Mouse (Mus musculus) bone marrow macrophage, adult 2 months (primary cell): ENCODE measurements around the gene Sept4. TPM values are rescaled to one million over a fixed set of nuclear protein-coding genes. Genes with fewer than 3 reads are reported as not detected.

Source experiments
- H3K27ac ChIP-seq: 2 replicates; pipeline ENCODE4 v1.5.1; 2012; ENCODE audit warnings: low read depth, low read length; ENCODE audit not compliant: insufficient read depth
- H3K4me1 ChIP-seq: 2 replicates; pipeline ENCODE4 v1.6.1; 2012; ENCODE audit warnings: low read length; ENCODE audit not compliant: control insufficient read depth, insufficient read depth
- H3K4me3 ChIP-seq: 2 replicates; pipeline ENCODE4 v1.5.1; 2012; ENCODE audit warnings: mild to moderate bottlenecking, low read length, moderate library complexity; ENCODE audit not compliant: insufficient read depth
- CTCF ChIP-seq: IDR thresholded peaks from 2 replicates; pipeline ENCODE4 v1.5.1; 2012; ENCODE audit warnings: low read depth, mild to moderate bottlenecking, low read length, moderate library complexity
- POLR2A ChIP-seq: IDR thresholded peaks from 2 replicates; pipeline ENCODE4 v1.6.1; 2012; ENCODE audit warnings: mild to moderate bottlenecking, low read depth, low read length, borderline replicate concordance
- polyA plus RNA-seq: library from polyadenylated mRNA; stranded (reverse); fragments of >200 nt; gene quantifications from 2 replicates; pipeline ENCODE4 v1.2.4, GENCODE M21; 2012; ENCODE audit not compliant: missing spikeins, insufficient read depth, insufficient read length

The Sept4 gene
- polyA plus RNA-seq, 1 experiment, result not detected

GRCm38 (mm10) chr11:87578963-87579601 is 10.4 kb downstream of the Sept4 start:
- 0 out of 2 replicates have a peak, but pooled peaks cover 2% of the 10 kb centered on the region for H3K4me1 ChIP-seq
- no peak overlapping the region for H3K27ac ChIP-seq
- no peak for TF ChIP-seq CTCF
- no peak for TF ChIP-seq POLR2A
- no peak overlapping the region for H3K4me3 ChIP-seq

DNA sequence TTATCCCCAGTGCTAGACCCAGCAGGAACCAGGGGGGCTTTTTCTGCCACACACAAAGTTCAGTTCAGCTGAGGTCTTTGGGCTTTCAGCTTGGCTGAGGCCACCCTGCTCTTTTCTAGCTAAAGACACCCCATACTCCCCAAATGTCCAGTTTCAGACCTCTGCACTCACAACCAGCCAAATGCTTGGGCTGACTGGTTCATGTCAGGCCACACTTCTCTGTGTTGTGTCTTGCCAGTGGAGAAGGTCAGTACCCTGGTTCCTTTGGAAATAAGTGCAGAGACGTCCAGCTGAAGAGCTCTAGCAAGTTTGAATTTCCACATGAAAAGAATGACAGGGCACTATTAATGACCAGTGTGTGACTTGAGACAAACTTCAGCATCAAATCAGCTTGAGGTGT is 11.0 kb downstream of the Sept4 start:
- no peak overlapping the region for H3K4me3 ChIP-seq
- 0 out of 2 replicates have a peak, but pooled peaks cover 2% of the 10 kb centered on the region for H3K4me1 ChIP-seq
- H3K27ac ChIP-seq, result no peak overlapping the region
- no peak for TF ChIP-seq CTCF
- TF ChIP-seq POLR2A, result no peak

DNA sequence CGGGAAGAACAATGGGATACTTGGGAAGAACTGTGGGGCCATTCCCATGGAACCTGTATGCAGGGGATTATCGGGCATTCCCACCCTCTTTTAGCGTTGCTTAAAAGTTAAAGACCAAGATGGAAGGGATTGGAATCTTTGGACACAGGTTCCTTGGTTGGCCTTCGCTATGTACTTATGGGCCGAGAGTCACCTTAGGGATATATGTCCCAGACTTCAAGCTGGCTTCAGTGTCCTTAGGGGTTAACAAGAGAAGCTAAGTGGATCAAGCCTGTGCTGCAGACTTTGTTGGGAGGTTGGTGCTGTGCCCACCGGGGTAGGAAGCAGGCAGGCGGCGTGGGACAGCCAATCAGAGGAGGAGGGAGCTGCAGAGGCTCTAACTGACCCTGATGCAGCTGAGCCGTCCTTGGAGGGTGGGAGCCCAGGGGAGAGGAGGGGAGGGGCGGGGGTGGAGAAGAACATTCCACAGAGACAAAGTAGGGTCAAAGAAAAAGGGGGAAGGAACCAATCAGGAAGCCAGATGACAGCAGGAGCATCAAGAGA is 11.9 kb downstream of the Sept4 start:
- Histone ChIP-seq H3K4me3 (no peak overlapping the region), H3K4me1 (0 out of 2 replicates have a peak, but pooled peaks cover 2% of the 10 kb centered on the region), H3K27ac (no peak overlapping the region)
- TF ChIP-seq CTCF (no peak), POLR2A (no peak)

DNA sequence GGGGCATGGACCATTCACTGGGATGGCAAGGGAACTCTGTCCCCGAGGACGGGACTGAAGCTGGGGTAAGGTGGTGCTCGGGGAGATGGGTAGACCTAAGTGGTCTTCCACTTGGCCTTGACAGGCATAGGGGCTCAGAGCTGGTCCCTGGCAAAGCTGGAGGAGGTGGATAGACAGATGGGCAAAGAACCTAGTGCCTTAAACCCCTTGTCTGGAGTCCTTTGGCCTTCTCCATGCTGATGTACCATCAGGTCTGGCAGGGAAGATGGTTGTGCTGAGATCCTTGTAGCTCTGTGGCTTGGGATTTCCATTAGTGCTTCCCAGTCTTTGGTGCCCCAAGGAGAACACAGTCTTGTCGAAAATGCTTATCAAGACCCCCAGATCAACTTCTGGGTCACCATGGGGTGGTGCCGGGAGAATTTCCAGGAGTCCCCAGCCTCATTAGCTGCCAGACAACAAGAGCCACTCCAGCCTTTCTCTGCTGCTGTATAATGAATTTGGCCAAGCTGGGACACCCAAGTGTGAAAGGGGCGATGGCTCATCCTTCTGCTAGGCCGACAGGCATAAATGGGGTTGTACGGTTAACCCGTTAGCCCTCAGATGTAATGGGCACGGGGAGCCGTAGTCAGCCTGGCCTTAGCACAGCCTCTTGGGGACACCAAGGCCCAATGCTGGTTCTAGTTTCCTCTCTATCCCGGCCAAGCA is 12.6 kb downstream of the Sept4 start:
- Histone ChIP-seq H3K4me1 (0 out of 2 replicates have a peak, but pooled peaks cover 2% of the 10 kb centered on the region), H3K4me3 (no peak overlapping the region), H3K27ac (no peak overlapping the region)
- no peak for TF ChIP-seq POLR2A
- TF ChIP-seq CTCF, result no peak

DNA sequence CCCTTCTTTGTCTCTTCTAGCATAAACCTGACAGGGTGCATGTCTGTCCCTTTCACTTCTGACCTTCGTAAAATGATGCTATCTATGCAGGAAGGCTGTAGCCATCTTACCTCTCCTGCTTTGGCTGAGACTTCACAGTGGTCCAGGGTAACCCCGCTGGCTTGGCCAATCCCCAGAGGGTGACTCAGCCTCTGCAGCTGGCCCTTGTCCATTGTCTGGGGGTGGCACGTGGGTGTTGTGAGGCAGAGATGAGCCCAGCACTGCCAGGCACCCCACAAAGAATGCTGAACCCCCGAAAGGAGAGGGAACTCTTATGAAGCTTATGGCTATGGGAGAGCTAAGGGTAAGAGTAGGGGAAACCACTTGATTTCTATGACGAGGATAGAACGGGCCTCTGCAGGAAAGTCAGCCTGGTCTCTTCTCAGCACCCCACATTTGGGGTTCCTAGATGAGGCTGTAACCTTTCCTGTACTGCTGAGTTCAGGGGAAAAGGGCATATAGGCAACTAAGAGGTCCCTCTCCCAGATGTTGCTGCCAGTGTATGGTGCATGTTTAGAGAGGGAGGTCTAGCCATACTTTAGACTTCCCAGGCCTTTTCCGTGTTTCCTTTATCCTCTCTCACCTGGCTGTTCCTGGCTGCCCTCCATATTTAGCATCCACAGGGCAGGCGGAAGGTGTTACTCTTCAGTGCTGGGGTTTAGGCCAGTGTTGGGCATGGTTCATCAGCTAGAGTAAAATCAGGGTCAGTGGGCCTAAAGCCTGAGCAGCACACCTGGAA is 13.4 kb downstream of the Sept4 start:
- H3K4me1 ChIP-seq, result 0 out of 2 replicates have a peak, but pooled peaks cover 1% of the 10 kb centered on the region
- H3K4me3 ChIP-seq, result no peak overlapping the region
- H3K27ac ChIP-seq, result no peak overlapping the region
- no peak for TF ChIP-seq POLR2A

DNA sequence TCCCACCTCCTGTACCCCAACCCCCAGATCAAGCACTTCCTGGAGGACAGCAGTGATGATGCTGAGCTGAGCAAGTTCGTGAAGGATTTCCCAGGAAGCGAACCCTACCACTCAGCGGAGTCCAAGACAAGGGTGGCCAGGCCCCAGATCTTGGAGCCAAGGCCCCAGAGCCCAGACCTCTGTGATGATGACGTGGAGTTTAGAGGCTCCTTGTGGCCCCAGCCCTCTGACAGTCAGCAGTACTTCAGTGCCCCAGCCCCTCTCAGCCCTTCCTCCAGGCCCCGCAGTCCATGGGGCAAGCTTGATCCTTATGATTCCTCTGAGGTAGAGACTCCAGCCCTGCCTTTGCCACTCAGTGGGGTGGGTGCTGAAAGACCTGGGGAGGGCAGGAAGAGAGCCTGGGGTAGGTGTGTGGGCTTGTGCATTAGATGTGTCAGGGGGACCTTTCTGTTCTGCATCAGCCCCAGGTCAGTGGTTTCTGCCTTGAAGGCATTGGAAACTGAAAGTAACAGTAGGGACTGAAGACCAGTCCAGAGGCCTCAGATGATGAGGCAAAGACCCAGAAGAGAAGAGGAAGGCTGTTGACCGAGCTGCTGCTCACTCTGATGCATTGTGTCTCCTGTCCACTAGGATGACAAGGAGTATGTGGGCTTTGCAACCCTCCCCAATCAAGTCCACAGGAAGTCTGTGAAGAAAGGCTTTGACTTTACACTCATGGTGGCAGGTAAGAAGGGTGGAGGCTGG is 14.8 kb downstream of the Sept4 start:
- Histone ChIP-seq H3K27ac (no peak overlapping the region), H3K4me3 (no peak overlapping the region)
- TF ChIP-seq POLR2A (no peak), CTCF (no peak)

GRCm38 (mm10) chr11:87584711-87585505 is 16.2 kb downstream of the Sept4 start:
- no peak for TF ChIP-seq POLR2A
- no peak for TF ChIP-seq CTCF
- Histone ChIP-seq H3K4me3 (no peak overlapping the region), H3K4me1 (peaks cover 4% of the 10 kb centered on the region; the same call in 1 of the 2 replicates), H3K27ac (no peak overlapping the region)

More for the DNA sequence above, 14.8 kb downstream of the Sept4 start:
- no peaks in the 10 kb centered on the region for H3K4me1 ChIP-seq

DNA sequence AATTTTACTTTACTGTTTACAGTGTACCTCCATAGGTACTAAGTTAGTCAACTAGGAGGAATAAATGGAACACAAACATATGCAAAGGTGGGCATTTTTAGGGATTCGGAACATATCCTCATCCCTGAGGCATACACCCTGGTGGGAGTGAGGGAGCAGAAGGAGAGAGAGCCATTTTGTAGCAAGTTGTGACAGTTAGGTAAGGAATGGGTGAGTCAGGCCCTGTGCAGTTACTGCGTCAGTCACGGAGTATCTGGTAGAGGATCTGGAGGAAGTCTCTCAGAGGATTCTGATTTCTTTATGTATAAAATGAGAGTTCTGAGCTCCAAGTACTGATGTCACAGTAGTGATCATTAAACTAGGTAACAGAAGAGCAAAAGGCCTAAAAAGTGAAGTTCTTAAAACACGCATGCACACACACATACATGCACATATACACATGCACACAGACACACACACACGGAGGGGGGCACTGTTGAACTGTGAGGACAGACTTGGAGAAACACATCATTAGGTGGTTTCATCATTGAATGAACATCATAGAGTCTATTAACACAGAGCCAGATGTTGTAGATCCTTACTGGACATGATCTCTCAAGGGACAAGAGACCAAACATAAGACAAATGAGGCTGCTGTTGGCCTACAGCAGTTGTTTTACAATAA is 18.6 kb downstream of the Sept4 start:
- TF ChIP-seq CTCF (no peak), POLR2A (no peak)
- peaks cover 8% of the 10 kb centered on the region; the same call in 1 of the 2 replicates for H3K4me1 ChIP-seq
- no peak overlapping the region for H3K4me3 ChIP-seq
- H3K27ac ChIP-seq, result no peak overlapping the region
